Mouse (Mus musculus) hindbrain, embryonic 13.5 days (tissue): ENCODE measurements around the gene Gm20388. TPM values are rescaled to one million over a fixed set of nuclear protein-coding genes. Genes with fewer than 3 reads are reported as not detected.

ENCODE experiments used
- ATAC-seq: fragments of 200-750 bp; cut with Nextera tagmentation; 2 replicates; pipeline ENCODE4 v1.8.0; 2017; ENCODE audit warnings: moderate TSS enrichment; ENCODE audit not compliant: low FRiP score
- H3K27ac ChIP-seq: fragments of 300-500 bp; sonication (generic); 2 replicates; pipeline ENCODE4 v1.5.1; 2015; ENCODE audit warnings: inconsistent platforms, mild to moderate bottlenecking, moderate library complexity
- H3K27me3 ChIP-seq: fragments of 300-500 bp; sonication (generic); 2 replicates; pipeline ENCODE4 v1.6.1; 2015; ENCODE audit warnings: mild to moderate bottlenecking, inconsistent platforms
- H3K36me3 ChIP-seq: fragments of 300-500 bp; sonication (generic); 2 replicates; pipeline ENCODE4 v1.6.1; 2015; ENCODE audit warnings: mild to moderate bottlenecking, inconsistent platforms
- H3K4me1 ChIP-seq: fragments of 300-500 bp; sonication (generic); replicated peaks from 2 replicates; pipeline ENCODE4 v1.6.1; 2015; ENCODE audit warnings: inconsistent platforms
- H3K4me2 ChIP-seq: fragments of 300-500 bp; sonication (generic); 2 replicates; pipeline ENCODE4 v1.6.1; 2015; ENCODE audit warnings: inconsistent platforms, mild to moderate bottlenecking, moderate library complexity
- H3K4me3 ChIP-seq: fragments of 300-500 bp; sonication (generic); 2 replicates; pipeline ENCODE4 v1.5.1; 2015; ENCODE audit warnings: mild to moderate bottlenecking, inconsistent platforms
- H3K9ac ChIP-seq: fragments of 300-500 bp; sonication (generic); 2 replicates; pipeline ENCODE4 v1.6.1; 2015; ENCODE audit warnings: mild to moderate bottlenecking, inconsistent platforms
- H3K9me3 ChIP-seq: fragments of 300-500 bp; sonication (generic); 2 replicates; pipeline ENCODE4 v1.6.1; 2016; ENCODE audit warnings: inconsistent platforms
- WGBS: fragments of 180-500 bp; shearing (Covaris S2); methylation state at CpG from one replicate; pipeline ENCODE4 v1.1.7; 2015; 5-methylcytosine and 5-hydroxymethylcytosine counted together
- polyA plus RNA-seq: library from polyadenylated mRNA; unstranded; fragments of >200 nt; fragmentation: Nextera tagmentation; extraction: Ambion mirVana; gene quantifications from 2 replicates; pipeline ENCODE4 v1.2.1, GENCODE M21; 2015

Gene Gm20388
- polyA plus RNA-seq, 1 experiment from 2014 or later: 1.9 TPM

DNA sequence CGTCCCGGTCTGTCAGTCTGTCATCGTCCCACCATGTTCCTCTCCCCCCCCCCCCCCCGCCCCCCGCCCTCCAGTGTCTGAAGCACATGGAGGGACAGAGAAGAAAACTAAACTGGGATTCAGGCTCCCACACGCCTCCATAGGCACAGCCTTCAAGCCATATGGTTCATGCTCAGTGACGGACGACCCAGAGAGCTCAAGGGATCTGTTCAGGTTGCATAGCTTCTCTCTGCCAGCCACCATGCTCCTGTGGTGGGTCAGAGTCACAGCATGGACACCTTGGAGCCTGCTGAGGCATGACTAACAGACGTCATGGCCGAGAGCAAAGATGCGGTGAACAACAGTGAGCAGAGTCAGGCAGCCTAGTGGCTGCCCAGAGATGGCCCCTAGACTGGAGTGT is 504.8 kb downstream of the Gm20388 start:
- H3K36me3 ChIP-seq: no peaks in the 10 kb centered on the region
- H3K4me3 ChIP-seq: no peak overlapping the region
- no peak overlapping the region for H3K9ac ChIP-seq
- no peaks in the 10 kb centered on the region for H3K9me3 ChIP-seq
- peak overlapping the region; percentile 96; the same call in 1 of the 2 replicates for H3K27ac ChIP-seq
- peaks cover 96% of the 10 kb centered on the region for H3K4me1 ChIP-seq
- ATAC-seq: no peak
- H3K27me3 ChIP-seq: peaks cover 4% of the 10 kb centered on the region; the same call in 1 of the 2 replicates
- H3K4me2 ChIP-seq: no peak overlapping the region
- WGBS: 39% methylated on average over 8 of the region's 11 CpGs

DNA sequence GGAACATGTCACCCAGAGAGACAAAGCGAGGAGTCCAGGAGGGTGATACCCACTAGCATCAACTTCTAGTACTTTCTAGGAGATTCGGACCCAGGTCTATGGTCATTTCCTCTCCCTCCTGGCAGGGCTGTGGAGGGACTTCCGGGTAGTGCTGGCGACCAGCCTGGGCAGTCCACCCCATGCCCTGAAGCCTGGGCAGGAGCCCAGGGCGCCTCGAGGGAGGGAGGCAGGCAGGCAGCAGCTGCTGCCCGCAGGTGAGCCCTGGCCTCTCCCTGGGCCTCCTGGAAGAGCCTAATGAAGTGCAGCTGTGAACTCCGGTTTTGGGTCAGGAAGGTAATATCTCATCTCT is 505.5 kb downstream of the Gm20388 start:
- no peaks in the 10 kb centered on the region for H3K36me3 ChIP-seq
- peak overlapping the region; percentile 96 for H3K27ac ChIP-seq
- WGBS: 41% methylated on average over 8 of the region's 8 CpGs
- ATAC-seq: peak; percentile 11; the same call in 1 of the 2 replicates
- H3K4me3 ChIP-seq: no peak overlapping the region
- H3K4me1 ChIP-seq: peaks cover 96% of the 10 kb centered on the region
- H3K4me2 ChIP-seq: peak overlapping the region; percentile 34
- H3K27me3 ChIP-seq: 0 out of 2 replicates have a peak, but pooled peaks cover 4% of the 10 kb centered on the region
- peak overlapping the region; percentile 61 for H3K9ac ChIP-seq
- no peaks in the 10 kb centered on the region for H3K9me3 ChIP-seq

DNA sequence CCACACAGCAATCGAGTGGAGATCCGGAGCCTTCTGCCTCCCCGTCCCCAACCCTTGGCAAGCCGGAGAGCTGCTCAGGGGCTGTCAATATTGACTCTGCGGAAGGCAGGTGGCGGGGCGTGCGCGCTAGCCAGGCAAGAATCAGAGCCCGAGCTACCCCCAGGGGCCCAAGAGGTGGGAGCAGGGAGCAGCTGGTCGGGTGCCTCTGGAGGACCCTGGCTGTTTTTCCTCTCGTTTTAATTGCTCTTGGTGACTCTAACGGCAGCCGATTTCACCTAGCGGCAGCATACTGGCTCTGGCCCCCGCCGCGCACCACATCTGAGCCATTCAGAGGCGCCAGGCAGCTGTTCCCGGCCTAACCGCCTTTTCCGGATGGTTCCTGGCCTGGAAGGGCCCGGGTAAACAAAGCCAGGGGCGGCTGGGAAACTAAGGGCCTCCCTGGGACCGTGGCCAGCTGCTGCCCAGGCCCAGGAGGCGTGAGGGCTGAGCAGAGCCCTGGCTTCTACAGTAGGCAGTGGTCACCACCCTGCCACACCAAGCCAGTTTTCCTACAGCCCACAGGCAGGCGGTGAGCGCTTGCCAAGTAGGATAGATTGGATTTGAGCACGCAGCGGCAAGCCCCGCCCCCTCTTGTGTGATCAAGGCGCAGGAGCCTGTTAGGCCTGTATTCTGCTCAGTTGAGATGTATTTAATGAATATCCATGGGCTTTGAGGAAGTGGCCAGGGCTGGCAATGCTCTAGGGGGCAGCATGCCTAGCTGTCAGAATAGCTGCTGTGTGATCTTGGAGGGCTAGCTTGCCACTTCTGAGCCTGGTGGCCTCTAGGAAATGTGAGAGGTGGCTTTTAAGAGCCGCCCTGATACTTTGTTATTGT is 506.1 kb downstream of the Gm20388 start:
- Histone ChIP-seq H3K4me1 (peaks cover 96% of the 10 kb centered on the region), H3K9me3 (no peaks in the 10 kb centered on the region), H3K4me3 (no peak overlapping the region), H3K4me2 (peak overlapping the region; percentile 34), H3K9ac (peak overlapping the region; percentile 61), H3K27ac (peak overlapping the region; percentile 96), H3K27me3 (0 out of 2 replicates have a peak, but pooled peaks cover 4% of the 10 kb centered on the region), H3K36me3 (no peaks in the 10 kb centered on the region)
- peak; percentile 64 for ATAC-seq
- 4% methylated on average over 33 of the region's 33 CpGs for WGBS

- H3K4me3 ChIP-seq: no peak overlapping the region
- ATAC-seq: no peak
- peaks cover 96% of the 10 kb centered on the region for H3K4me1 ChIP-seq
- H3K9ac ChIP-seq: no peak overlapping the region
- no peaks in the 10 kb centered on the region for H3K36me3 ChIP-seq
- WGBS: 52% methylated on average over 5 of the region's 5 CpGs
- no peak overlapping the region for H3K4me2 ChIP-seq
- 0 out of 2 replicates have a peak, but pooled peaks cover 2% of the 10 kb centered on the region for H3K27me3 ChIP-seq
- peak overlapping the region; percentile 96 for H3K27ac ChIP-seq
- H3K9me3 ChIP-seq: no peaks in the 10 kb centered on the region
Measured at GRCm38 (mm10) chr8:120418188-120418587, 507.5 kb downstream of the Gm20388 start.

- WGBS: 78% methylated on average over 9 of the region's 9 CpGs
- ATAC-seq: no peak
Measured at GRCm38 (mm10) chr8:120419675-120420074, 509.0 kb downstream of the Gm20388 start.

DNA sequence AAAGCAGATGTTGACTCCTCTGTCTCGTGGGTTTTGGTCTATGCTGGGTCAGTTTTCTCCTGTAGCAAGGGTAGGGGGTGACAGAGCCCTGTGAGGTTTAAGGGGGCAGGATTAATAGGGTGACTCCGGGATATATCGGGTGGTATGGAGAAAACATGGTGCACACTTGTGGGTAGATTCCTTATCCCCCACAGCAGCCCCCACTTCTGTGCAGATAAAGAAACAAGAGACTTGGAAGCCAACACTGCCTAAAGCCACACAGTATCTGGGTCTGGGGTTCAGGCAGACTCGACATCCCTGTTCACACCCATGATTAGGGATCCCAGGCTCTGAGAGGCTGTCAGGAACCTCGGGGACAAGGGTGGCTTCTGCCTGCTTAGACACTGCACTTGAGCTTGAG is 509.6 kb downstream of the Gm20388 start:
- Histone ChIP-seq H3K4me1 (peaks cover 96% of the 10 kb centered on the region), H3K4me3 (no peak overlapping the region), H3K9me3 (no peaks in the 10 kb centered on the region), H3K4me2 (no peak overlapping the region), H3K27ac (no peak overlapping the region), H3K9ac (no peak overlapping the region), H3K36me3 (no peaks in the 10 kb centered on the region), H3K27me3 (0 out of 2 replicates have a peak, but pooled peaks cover 2% of the 10 kb centered on the region)
- ATAC-seq: no peak
- WGBS: 79% methylated on average over 5 of the region's 5 CpGs

More at GRCm38 (mm10) chr8:120419675-120420074, 509.0 kb downstream of the Gm20388 start:
- Histone ChIP-seq H3K36me3 (no peaks in the 10 kb centered on the region), H3K27ac (no peak overlapping the region), H3K4me3 (no peak overlapping the region), H3K4me2 (no peak overlapping the region), H3K4me1 (peaks cover 96% of the 10 kb centered on the region), H3K27me3 (0 out of 2 replicates have a peak, but pooled peaks cover 2% of the 10 kb centered on the region), H3K9me3 (no peaks in the 10 kb centered on the region), H3K9ac (no peak overlapping the region)

GRCm38 (mm10) chr8:120421638-120422037 is 511.0 kb downstream of the Gm20388 start:
- Histone ChIP-seq H3K36me3 (no peaks in the 10 kb centered on the region), H3K27ac (peak overlapping the region; percentile 97), H3K27me3 (0 out of 2 replicates have a peak, but pooled peaks cover 2% of the 10 kb centered on the region), H3K9ac (peak overlapping the region; percentile 51), H3K9me3 (no peaks in the 10 kb centered on the region), H3K4me3 (no peak overlapping the region), H3K4me1 (peaks cover 96% of the 10 kb centered on the region), H3K4me2 (no peak overlapping the region)
- ATAC-seq: no peak
- 9% methylated on average over 9 of the region's 9 CpGs for WGBS

- Histone ChIP-seq H3K4me1 (peaks cover 96% of the 10 kb centered on the region), H3K27ac (peak overlapping the region; percentile 97; the same call in 1 of the 2 replicates), H3K4me3 (no peak overlapping the region), H3K27me3 (0 out of 2 replicates have a peak, but pooled peaks cover 2% of the 10 kb centered on the region), H3K9ac (no peak overlapping the region), H3K9me3 (no peaks in the 10 kb centered on the region), H3K36me3 (no peaks in the 10 kb centered on the region), H3K4me2 (no peak overlapping the region)
- 75% methylated on average over 8 of the region's 8 CpGs for WGBS
- no peak for ATAC-seq
Measured at GRCm38 (mm10) chr8:120422236-120422635, 511.6 kb downstream of the Gm20388 start.

GRCm38 (mm10) chr8:120423576-120423975 is 512.9 kb downstream of the Gm20388 start:
- no peak overlapping the region for H3K4me2 ChIP-seq
- no peaks in the 10 kb centered on the region for H3K9me3 ChIP-seq
- no peak for ATAC-seq
- H3K4me1 ChIP-seq: peaks cover 92% of the 10 kb centered on the region
- peak overlapping the region; percentile 97; the same call in 1 of the 2 replicates for H3K27ac ChIP-seq
- WGBS: 28% methylated on average over 7 of the region's 7 CpGs
- no peak overlapping the region for H3K4me3 ChIP-seq
- 0 out of 2 replicates have a peak, but pooled peaks cover 2% of the 10 kb centered on the region for H3K27me3 ChIP-seq
- H3K36me3 ChIP-seq: no peaks in the 10 kb centered on the region
- H3K9ac ChIP-seq: no peak overlapping the region

DNA sequence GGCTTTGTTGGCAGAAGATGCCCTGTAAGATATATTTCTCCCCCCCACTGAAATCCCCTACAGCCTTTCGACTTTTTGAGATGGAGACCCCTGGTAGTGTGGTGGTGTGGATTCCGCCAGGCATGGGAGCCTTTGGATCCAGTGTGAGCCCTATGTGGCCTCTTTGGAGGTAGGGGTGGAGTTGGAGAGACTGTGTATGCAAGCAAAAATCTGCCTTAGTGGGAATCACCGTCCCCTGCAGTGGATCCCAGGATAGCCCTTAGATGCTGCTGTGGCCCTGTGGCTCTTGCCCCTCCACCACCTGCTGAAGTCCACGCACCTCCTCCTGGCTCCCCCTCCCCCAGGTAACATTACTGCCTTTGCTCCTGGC is 514.2 kb downstream of the Gm20388 start:
- 39% methylated on average over 4 of the region's 4 CpGs for WGBS
- H3K9ac ChIP-seq: peak overlapping the region; percentile 61
- no peaks in the 10 kb centered on the region for H3K9me3 ChIP-seq
- H3K36me3 ChIP-seq: no peaks in the 10 kb centered on the region
- H3K4me3 ChIP-seq: no peak overlapping the region
- ATAC-seq: no peak
- peaks cover 89% of the 10 kb centered on the region for H3K4me1 ChIP-seq
- H3K4me2 ChIP-seq: peak overlapping the region; percentile 20
- 0 out of 2 replicates have a peak, but pooled peaks cover 2% of the 10 kb centered on the region for H3K27me3 ChIP-seq
- peak overlapping the region; percentile 97 for H3K27ac ChIP-seq

DNA sequence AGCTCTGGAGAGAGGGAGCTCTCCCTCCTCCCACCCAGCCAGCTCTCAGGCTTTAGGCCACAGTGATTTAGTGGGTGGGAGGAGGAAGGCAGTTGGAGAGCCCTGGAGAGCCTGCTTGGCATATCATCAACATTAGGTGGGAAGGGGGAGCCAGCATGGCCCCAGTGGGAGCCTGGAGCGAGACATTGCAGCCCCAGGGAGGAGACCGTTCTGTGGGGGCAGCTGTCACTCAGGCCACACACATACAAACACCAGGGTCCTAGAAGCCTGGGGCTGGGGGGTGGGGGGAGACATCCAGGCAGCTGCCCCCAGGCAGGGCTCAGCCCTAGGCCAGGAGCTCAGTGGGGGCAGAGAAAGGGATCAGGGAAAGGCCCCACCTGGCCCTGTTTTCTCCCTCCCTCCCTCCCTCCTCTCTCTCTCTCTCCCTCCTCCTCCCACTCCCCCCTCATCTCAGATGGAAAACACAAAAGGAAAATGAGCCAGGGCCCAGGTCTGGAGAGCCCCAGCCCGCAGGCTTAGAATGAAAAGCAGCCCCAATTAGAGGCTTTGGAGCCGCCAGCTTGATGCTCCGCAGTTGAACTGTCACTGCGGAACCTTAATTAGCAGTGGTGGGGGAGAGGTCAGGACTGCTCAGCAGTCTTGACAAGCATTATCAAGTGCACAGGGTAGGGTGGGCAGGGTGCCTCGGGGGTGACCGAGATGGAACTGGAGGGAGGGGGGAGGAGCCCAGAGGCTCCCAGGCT is 514.7 kb downstream of the Gm20388 start:
- Histone ChIP-seq H3K4me2 (peak overlapping the region; percentile 20), H3K27me3 (0 out of 2 replicates have a peak, but pooled peaks cover 2% of the 10 kb centered on the region), H3K36me3 (no peaks in the 10 kb centered on the region), H3K27ac (peak overlapping the region; percentile 97), H3K4me1 (peaks cover 83% of the 10 kb centered on the region), H3K9me3 (no peaks in the 10 kb centered on the region), H3K4me3 (no peak overlapping the region), H3K9ac (peak overlapping the region; percentile 61)
- 14% methylated on average over 8 of the region's 8 CpGs for WGBS
- peak; percentile 71 for ATAC-seq

DNA sequence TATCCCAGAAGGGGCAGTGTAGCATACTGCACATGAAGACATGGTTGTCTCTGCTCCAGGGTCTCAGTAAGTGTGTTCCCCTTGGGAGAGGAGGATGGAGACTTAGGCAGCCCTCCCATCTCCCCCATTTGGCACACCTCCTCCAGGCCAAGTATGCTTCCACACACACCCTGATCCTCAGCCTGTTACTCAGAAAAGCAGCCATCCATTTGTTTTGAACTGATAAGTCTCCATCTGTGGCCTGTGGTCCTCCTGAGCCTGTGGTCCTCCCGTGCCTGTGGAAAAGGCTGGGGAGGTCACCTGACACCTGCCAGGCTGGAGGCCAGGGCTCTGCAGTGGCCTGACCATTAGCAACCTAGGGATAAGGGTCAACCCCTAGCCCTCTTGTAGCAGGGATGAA is 515.5 kb downstream of the Gm20388 start:
- Histone ChIP-seq H3K9me3 (no peaks in the 10 kb centered on the region), H3K4me3 (no peak overlapping the region), H3K27ac (peak overlapping the region; percentile 97), H3K27me3 (0 out of 2 replicates have a peak, but pooled peaks cover 2% of the 10 kb centered on the region), H3K4me1 (peaks cover 76% of the 10 kb centered on the region), H3K4me2 (no peak overlapping the region), H3K36me3 (no peaks in the 10 kb centered on the region), H3K9ac (no peak overlapping the region; the same call in 1 of the 2 replicates)
- ATAC-seq: no peak
- WGBS: 20% methylated on average over 1 of the region's 1 CpGs
